Mouse (Mus musculus) hindbrain, postnatal 0 days (tissue): ENCODE measurements at regions not wholly inside any gene's neighbourhood (a gene's known extent, or its start where the extent isn't known, plus 50 kb on each side); places are given as distances from the start of the nearest gene placed in this dataset.

Experiments
- ATAC-seq: fragments of 200-750 bp; cut with Nextera tagmentation; 2 replicates; pipeline ENCODE4 v1.8.0; 2017; ENCODE audit warnings: mild to moderate bottlenecking, moderate TSS enrichment, moderate library complexity
- DNase-seq: peaks from one replicate; pipeline ENCODE4 v3.0.0-alpha.2; 2015; ENCODE audit warnings: low spot score
- H3K27ac ChIP-seq: fragments of 300-500 bp; sonication (generic); 2 replicates; pipeline ENCODE4 v1.5.1; 2014; ENCODE audit warnings: mild to moderate bottlenecking
- H3K27me3 ChIP-seq: fragments of 300-500 bp; sonication (generic); 2 replicates; pipeline ENCODE4 v1.6.1; 2014; ENCODE audit warnings: low read length, mixed read lengths; ENCODE audit not compliant: insufficient read depth
- H3K36me3 ChIP-seq: fragments of 300-500 bp; sonication (generic); 2 replicates; pipeline ENCODE4 v1.6.1; 2014; ENCODE audit warnings: low read length, mixed read lengths; ENCODE audit not compliant: insufficient read depth
- H3K4me1 ChIP-seq: fragments of 300-500 bp; sonication (generic); 2 replicates; pipeline ENCODE4 v1.6.1; 2014; ENCODE audit warnings: antibody characterized with exemption, low read length, mixed read lengths; ENCODE audit not compliant: insufficient read depth
- H3K4me2 ChIP-seq: fragments of 300-500 bp; sonication (generic); 2 replicates; pipeline ENCODE4 v1.6.1; 2014; ENCODE audit warnings: low read depth, mild to moderate bottlenecking, low read length, moderate library complexity, mixed read lengths
- H3K4me3 ChIP-seq: fragments of 300-500 bp; sonication (generic); 2 replicates; pipeline ENCODE4 v1.5.1; 2014; ENCODE audit warnings: low read length
- H3K9ac ChIP-seq: fragments of 300-500 bp; sonication (generic); replicated peaks from 2 replicates; pipeline ENCODE4 v1.6.1; 2014; ENCODE audit warnings: mild to moderate bottlenecking, low read length, moderate library complexity, mixed read lengths
- H3K9me3 ChIP-seq: fragments of 300-500 bp; sonication (generic); 2 replicates; pipeline ENCODE4 v1.6.1; 2016; ENCODE audit warnings: low read length, mixed read lengths
- CTCF ChIP-seq: IDR thresholded peaks from 2 replicates; pipeline ENCODE4 v1.5.1; 2016; ENCODE audit warnings: antibody characterized with exemption, control low read depth, low read depth
- WGBS: fragments of 180-500 bp; shearing (Covaris S2); extraction: QIAGEN DNeasy Blood & Tissue Kit; methylation state at CpG from one replicate; pipeline ENCODE4 v1.1.7; 2014; 5-methylcytosine and 5-hydroxymethylcytosine counted together

DNA sequence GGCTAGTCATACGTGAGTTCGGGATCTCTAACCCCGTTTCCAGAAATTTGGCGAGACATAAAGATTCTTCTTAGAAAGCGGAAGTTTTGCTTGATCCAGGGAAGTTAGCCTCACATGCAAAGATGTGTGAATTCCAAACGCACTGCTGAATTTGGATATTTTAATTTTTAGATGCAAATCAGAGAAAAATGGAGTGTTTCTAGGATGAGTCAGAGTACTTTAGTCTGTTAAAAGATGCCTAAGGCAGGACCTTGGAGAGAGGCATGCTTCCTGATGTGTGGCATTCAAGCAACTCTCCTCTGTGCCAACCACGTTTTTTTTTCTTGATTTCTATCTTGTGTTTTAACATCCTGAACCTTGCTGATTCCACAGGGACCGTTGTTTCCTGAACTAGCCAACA, 95.1 kb downstream of the Zfp648 start:
- no peaks in the 10 kb centered on the region for H3K4me1 ChIP-seq
- H3K27ac ChIP-seq, result no peak overlapping the region
- no peaks in the 10 kb centered on the region for H3K36me3 ChIP-seq
- WGBS, result 88% methylated on average over 8 of the region's 8 CpGs
- no peak overlapping the region for H3K4me2 ChIP-seq
- no peak overlapping the region for H3K4me3 ChIP-seq
- DNase-seq, result no peak
- no peak for TF ChIP-seq CTCF
- ATAC-seq, result no peak
- no peak overlapping the region for H3K9ac ChIP-seq
- H3K27me3 ChIP-seq, result no peaks in the 10 kb centered on the region
- H3K9me3 ChIP-seq, result no peaks in the 10 kb centered on the region

- no peaks in the 10 kb centered on the region for H3K27me3 ChIP-seq
- H3K4me1 ChIP-seq, result no peaks in the 10 kb centered on the region
- no peak overlapping the region for H3K4me2 ChIP-seq
- TF ChIP-seq CTCF, result peak; percentile 7; the same call in 1 of the 2 replicates
- DNase-seq, result peak; percentile 58
- 53% methylated on average over 4 of the region's 4 CpGs for WGBS
- 0 out of 2 replicates have a peak overlapping the region, but pooled peaks have one; percentile 8 for H3K27ac ChIP-seq
- H3K9me3 ChIP-seq, result no peaks in the 10 kb centered on the region
- no peak overlapping the region for H3K9ac ChIP-seq
- no peaks in the 10 kb centered on the region for H3K36me3 ChIP-seq
- no peak overlapping the region for H3K4me3 ChIP-seq
- peak; percentile 53 for ATAC-seq
Observed at GRCm38 (mm10) chr1:154299866-154300265, 98.9 kb downstream of the Zfp648 start.

- H3K9me3 ChIP-seq, result no peaks in the 10 kb centered on the region
- WGBS, result 50% methylated on average over 2 of the region's 2 CpGs
- H3K27me3 ChIP-seq, result no peaks in the 10 kb centered on the region
- TF ChIP-seq CTCF, result no peak
- ATAC-seq (no peak), DNase-seq (peak; percentile 24)
- H3K36me3 ChIP-seq, result no peaks in the 10 kb centered on the region
- no peak overlapping the region for H3K9ac ChIP-seq
- H3K4me2 ChIP-seq, result no peak overlapping the region
- no peaks in the 10 kb centered on the region for H3K4me1 ChIP-seq
- H3K27ac ChIP-seq, result no peak overlapping the region
- H3K4me3 ChIP-seq, result no peak overlapping the region
Observed at GRCm38 (mm10) chr1:154309650-154310049, 108.7 kb downstream of the Zfp648 start.
